Mouse (Mus musculus) CH12.LX (cell line): ENCODE measurements around the gene 1700010B08Rik.

Experiments used
- CTCF ChIP-seq, 2 experiments: IDR thresholded peaks in 1 of 2; conservative IDR thresholded peaks in 1 of 2; 2 replicates each; pipeline ENCODE4 v1.5.1; 2011 to 2012; ENCODE audit warnings: low read depth in 2 of 2, low read length in 2 of 2, improper control_type of control experiment in 1 of 2, inconsistent platforms in 1 of 2, mild to moderate bottlenecking in 1 of 2, moderate library complexity in 1 of 2
- E2F4 ChIP-seq: IDR thresholded peaks from 2 replicates; pipeline ENCODE4 v1.6.1; 2011; ENCODE audit warnings: low read depth, low read length, improper control_type of control experiment; ENCODE audit not compliant: insufficient replicate concordance
- EP300 ChIP-seq: IDR thresholded peaks from 2 replicates; pipeline ENCODE4 v1.6.1; 2011; ENCODE audit warnings: low read length, improper control_type of control experiment
- GABPA ChIP-seq: IDR thresholded peaks from 2 replicates; pipeline ENCODE4 v1.6.1; 2012; ENCODE audit warnings: low read depth, low read length, improper control_type of control experiment, inconsistent platforms; ENCODE audit not compliant: insufficient replicate concordance
- HCFC1 ChIP-seq: IDR thresholded peaks from 2 replicates; pipeline ENCODE4 v1.6.1; 2012; ENCODE audit warnings: low read depth, mild to moderate bottlenecking, inconsistent platforms, low read length, improper control_type of control experiment
- TCF12 ChIP-seq: IDR thresholded peaks from 2 replicates; pipeline ENCODE4 v1.6.1; 2014; ENCODE audit warnings: low read depth, mild to moderate bottlenecking, inconsistent platforms, low read length, improper control_type of control experiment
- USF1 ChIP-seq: IDR thresholded peaks from 2 replicates; pipeline ENCODE4 v1.6.1; 2014; ENCODE audit warnings: low read depth, mild to moderate bottlenecking, inconsistent platforms, low read length, improper control_type of control experiment
- ZC3H11A ChIP-seq: IDR thresholded peaks from 2 replicates; pipeline ENCODE4 v1.6.1; 2012; ENCODE audit warnings: low read depth, mild to moderate bottlenecking, inconsistent platforms, low read length, improper control_type of control experiment

GRCm38 (mm10) chr2:173673469-173673868, 45.7 kb upstream of the 1700010B08Rik start:
- no peak for TF ChIP-seq USF1
- TF ChIP-seq E2F4 = no peak
- TF ChIP-seq EP300 = no peak
- no peak for TF ChIP-seq CTCF (conservative IDR thresholded peaks at IDR 0.05 in 1 of 2, IDR thresholded peaks at IDR 0.05 in 1 of 2; ENCODE audit: low read depth in 2 of 2, low read length in 2 of 2)
- TF ChIP-seq ZC3H11A = no peak
- TF ChIP-seq TCF12 = no peak
- no peak for TF ChIP-seq GABPA
- no peak for TF ChIP-seq HCFC1
